In genomic region chr9:62372556-62373221, GRCm38 (mm10) we compare ENCODE assay signal across 16 mouse cellular contexts. TPM values are rescaled to one million over a fixed set of nuclear protein-coding genes. Genes with fewer than 3 reads are reported as not detected.
DNase-seq lines count a peak whose midpoint lies in the region; ATAC-seq and TF ChIP-seq lines count a peak whose summit lies in the region.
"Had no signal": no experiment of that assay in that cellular context is flagged by ENCODE, and none has a peak within 500 bp of the region (broad histone marks: within the 10 kb centered on the region; RNA-seq: fewer than 3 reads in every experiment).

No protein-coding gene starts in this region.

- H3ac ChIP-seq in myocyte (ENCODE audit: control insufficient read depth, insufficient read length) = no peak overlapping the region

- no peak for TF ChIP-seq POLR2A in bone marrow macrophage, adult 2 months (IDR thresholded peaks at IDR 0.05; ENCODE audit: borderline replicate concordance, low read depth, low read length)
- TF ChIP-seq POLR2A in myocyte (IDR thresholded peaks at IDR 0.05; ENCODE audit: insufficient read length, low read depth) = no peak

- no peak overlapping the region for H3K9ac ChIP-seq in liver, embryonic 12.5 days
- H3K9ac ChIP-seq in liver, embryonic 11.5 days (ENCODE audit: low read depth, low read length) = no peak overlapping the region
- H3K9ac ChIP-seq: limb, embryonic 13.5 days; neural tube, embryonic 13.5 days had no signal

- intact Hi-C loops in gastrocnemius, adult 2 months (cut with DNase I) = loop anchor here (1.0 to 10.0 kb wide), 3 partner anchors 32 to 182 kb away; partner anchors contain the start of gene Anp32a
- intact Hi-C loops in gastrocnemius, postnatal 36 days (cut with DNase I) = loop anchor here (5.0 kb wide), 2 partner anchors 35 to 180 kb away; no protein-coding TSS in a partner anchor

- H3K27ac ChIP-seq in gastrocnemius, adult 2 months = peak overlapping the region; percentile 70; the same call in 1 of the 2 replicates
- H3K27ac ChIP-seq in liver, embryonic 12.5 days = peak overlapping the region; percentile 38; the same call in 1 of the 2 replicates
- no peak overlapping the region for H3K27ac ChIP-seq in liver, embryonic 11.5 days (ENCODE audit: low read depth, low read length)
- H3K27ac ChIP-seq in bone marrow macrophage, adult 2 months (ENCODE audit: insufficient read depth, low read depth, low read length) = 0 out of 2 replicates have a peak overlapping the region, but pooled peaks have one; percentile 2
- H3K27ac ChIP-seq: limb, embryonic 13.5 days; neural tube, embryonic 13.5 days had no signal

- no peaks in the 10 kb centered on the region for H3K27me3 ChIP-seq in liver, embryonic 12.5 days (replicated peaks)
- H3K27me3 ChIP-seq in liver, embryonic 11.5 days (replicated peaks; ENCODE audit: control insufficient read depth, insufficient read depth, low read length) = no peaks in the 10 kb centered on the region
- H3K27me3 ChIP-seq in myocyte (ENCODE audit: control insufficient read depth, insufficient read depth, insufficient read length) = no peaks in the 10 kb centered on the region
- H3K27me3 ChIP-seq: limb, embryonic 13.5 days; neural tube, embryonic 13.5 days had no signal

- H3K36me3 ChIP-seq in liver, embryonic 12.5 days = peaks cover 76% of the 10 kb centered on the region
- H3K36me3 ChIP-seq in liver, embryonic 11.5 days (ENCODE audit: control insufficient read depth, insufficient read depth, low read length) = peaks cover 31% of the 10 kb centered on the region
- H3K36me3 ChIP-seq in myocyte (ENCODE audit: control insufficient read depth, insufficient read depth) = peaks cover 9% of the 10 kb centered on the region

- no peak overlapping the region for H3K4me3 ChIP-seq in gastrocnemius, adult 2 months
- no peak overlapping the region for H3K4me3 ChIP-seq in liver, embryonic 12.5 days
- H3K4me3 ChIP-seq in liver, embryonic 11.5 days (ENCODE audit: low read depth, low read length) = no peak overlapping the region
- H3K4me3 ChIP-seq in bone marrow macrophage, adult 2 months (ENCODE audit: insufficient read depth, low read length) = no peak overlapping the region
- no peak overlapping the region for H3K4me3 ChIP-seq in myocyte
- H3K4me3 ChIP-seq: limb, embryonic 13.5 days; neural tube, embryonic 13.5 days had no signal

- no peak for TF ChIP-seq CTCF in gastrocnemius, adult 2 months (IDR thresholded peaks at IDR 0.05)
- no peak for TF ChIP-seq CTCF in bone marrow macrophage, adult 2 months (IDR thresholded peaks at IDR 0.05; ENCODE audit: low read depth, low read length)

- 78% methylated on average over 9 of the region's 9 CpGs for WGBS in liver, embryonic 12.5 days (ENCODE audit: insufficient replicate concordance)
- WGBS in liver, embryonic 11.5 days = 82% methylated on average over 9 of the region's 9 CpGs

- H3K4me2 ChIP-seq in liver, embryonic 12.5 days = no peak overlapping the region
- no peak overlapping the region for H3K4me2 ChIP-seq in liver, embryonic 11.5 days
- peak overlapping the region; percentile 35 for H3K4me2 ChIP-seq in myocyte (ENCODE audit: low read depth)
- H3K4me2 ChIP-seq: limb, embryonic 13.5 days; neural tube, embryonic 13.5 days had no signal

- H3K79me2 ChIP-seq in myocyte (ENCODE audit: control insufficient read depth, insufficient read depth) = peaks cover 23% of the 10 kb centered on the region

- no peak for ATAC-seq in liver, embryonic 12.5 days
- ATAC-seq in liver, embryonic 11.5 days (replicated peaks; ENCODE audit: low FRiP score) = no peak
- ATAC-seq: forebrain, embryonic 14.5 days had no signal

- peaks cover 80% of the 10 kb centered on the region for H3K4me1 ChIP-seq in liver, embryonic 12.5 days
- peaks cover 68% of the 10 kb centered on the region for H3K4me1 ChIP-seq in liver, embryonic 11.5 days (replicated peaks; ENCODE audit: control insufficient read depth, insufficient read depth, low read length)
- H3K4me1 ChIP-seq in bone marrow macrophage, adult 2 months (ENCODE audit: control insufficient read depth, insufficient read depth, low read length) = peaks cover 49% of the 10 kb centered on the region

- no peak for DNase-seq in gastrocnemius, adult 2 months
- DNase-seq in gastrocnemius, postnatal 36 days = no peak
- DNase-seq in liver, embryonic 11.5 days (ENCODE audit: low spot score) = no peak
- no peak for DNase-seq in spleen, postnatal 36 days (ENCODE audit: low spot score in 2 of 2)
- no peak for DNase-seq in c-Kit-positive CD71-positive TER-119-positive erythroid progenitor cells, embryonic 14.5 days (ENCODE audit: low spot score)
- DNase-seq: adrenal gland, postnatal 10 days; kidney, postnatal 25 days; layer of hippocampus, postnatal 36 days; right cerebral cortex, postnatal 4 days; thymus, postnatal 25 days had no signal

- H3K9me3 ChIP-seq in liver, embryonic 12.5 days (replicated peaks) = no peaks in the 10 kb centered on the region
- no peaks in the 10 kb centered on the region for H3K9me3 ChIP-seq in liver, embryonic 11.5 days (ENCODE audit: control insufficient read depth, low read length)
- H3K9me3 ChIP-seq: limb, embryonic 13.5 days; neural tube, embryonic 13.5 days had no signal

TF ChIP-seq in myocyte, 11 proteins besides CTCF, POLR2A, EP300 and RAD21:
- TF ChIP-seq SRF (IDR thresholded peaks at IDR 0.05; ENCODE audit: control insufficient read depth, insufficient read length, low read depth) = no peak
- TF ChIP-seq TCF12 (IDR thresholded peaks at IDR 0.05; ENCODE audit: insufficient read depth, poor library complexity, severe bottlenecking) = no peak
- no peak for TF ChIP-seq E2F4 (IDR thresholded peaks at IDR 0.05; ENCODE audit: insufficient read depth)
- no peak for TF ChIP-seq REST (IDR thresholded peaks at IDR 0.05; ENCODE audit: insufficient read depth, insufficient read length)
- TF ChIP-seq CEBPB (IDR thresholded peaks at IDR 0.05; ENCODE audit: insufficient read depth, poor library complexity, severe bottlenecking) = no peak
- TF ChIP-seq MAX (IDR thresholded peaks at IDR 0.05; ENCODE audit: low read depth) = no peak
- no peak for TF ChIP-seq TCF3 (IDR thresholded peaks at IDR 0.05; ENCODE audit: insufficient read length, low read depth)
- no peak for TF ChIP-seq POLR2AphosphoS2 (IDR thresholded peaks at IDR 0.05; ENCODE audit: insufficient read length, low read depth)
- TF ChIP-seq MYOD1 (IDR thresholded peaks at IDR 0.05; ENCODE audit: control insufficient read depth in 1 of 3, insufficient read length in 2 of 3, low read depth in 2 of 3) = no peak
- no peak for TF ChIP-seq MYOG (IDR thresholded peaks at IDR 0.05; ENCODE audit: control insufficient read depth in 1 of 3, insufficient read depth in 1 of 3, insufficient read length in 2 of 3, low read depth in 2 of 3)
- no peak for TF ChIP-seq USF1 (IDR thresholded peaks at IDR 0.05; ENCODE audit: low read depth)
TF ChIP-seq in myocyte: peak in this region for 0.

RNA-seq across cellular contexts. Expression of gene Anp32a, which starts 31.6 kb away (rescaled TPM):
- total RNA-seq in gastrocnemius, adult 2 months (2021) = 10 to 100 TPM; 62.8 to 88.2 TPM
- total RNA-seq in gastrocnemius, postnatal 36 days (2021) = 10 to 100 TPM; 60.8 to 62.9 TPM
- polyA plus RNA-seq in liver, embryonic 12.5 days (2016; fragmentation: Nextera tagmentation; extraction: Ambion mirVana) = 112 and 122 TPM in 2 replicates
- 107 and 112 TPM in 2 replicates for polyA plus RNA-seq in liver, embryonic 11.5 days (2014; fragmentation: Nextera tagmentation; extraction: Ambion mirVana)
- 351 and 354 TPM in 2 replicates for polyA plus RNA-seq in bone marrow macrophage, adult 2 months (2012; ENCODE audit: insufficient read depth, insufficient read length, missing spikeins)
- polyA plus RNA-seq in myocyte (2012; fragmentation: generic; extraction: Trizol) = 83.9 TPM
